Mouse (Mus musculus): ENCODE results near the gene Pced1a. TPM values are rescaled to one million over a fixed set of nuclear protein-coding genes. Genes with fewer than 3 reads are reported as not detected.
A peak's percentile ranks its signal among the peaks of the same experiment; 100 is the strongest.

Pced1a gene
- polyA plus RNA-seq, 1 experiment, result 23.5 TPM

- no peak overlapping the region for H3K27ac ChIP-seq (ENCODE audit: insufficient read depth, low read length)
Observed at GRCm38 (mm10) chr2:130449021-130449793, 24.7 kb upstream of the Pced1a start.

GRCm38 (mm10) chr2:130448449-130448848, 23.9 kb upstream of the Pced1a start:
- DNase-seq, result no peak
- Histone ChIP-seq H3K4me3 (replicated peaks; ENCODE audit: insufficient read depth, low read depth, low read length) (no peak overlapping the region), H3K27ac (ENCODE audit: insufficient read depth, low read length) (no peak overlapping the region), H3K27me3 (ENCODE audit: control insufficient read depth, insufficient read depth, low read length) (no peaks in the 10 kb centered on the region), H3K4me1 (ENCODE audit: control insufficient read depth, insufficient read depth, low read length) (peaks cover 7% of the 10 kb centered on the region)
- TF ChIP-seq CTCF (IDR thresholded peaks at IDR 0.05; ENCODE audit: borderline replicate concordance, insufficient read depth, low read depth, low read length) (no peak), POLR2A (IDR thresholded peaks at IDR 0.05; ENCODE audit: borderline replicate concordance, insufficient read depth, low read length) (no peak)

More at GRCm38 (mm10) chr2:130449021-130449793, 24.7 kb upstream of the Pced1a start:
- no peak for TF ChIP-seq POLR2A (IDR thresholded peaks at IDR 0.05; ENCODE audit: borderline replicate concordance, insufficient read depth, low read length)
- TF ChIP-seq CTCF (IDR thresholded peaks at IDR 0.05; ENCODE audit: borderline replicate concordance, insufficient read depth, low read depth, low read length), result no peak
- WGBS, result 19% methylated on average over 17 of the region's 17 CpGs
- no peak for DNase-seq
- peak overlapping the region; percentile 72 for H3K4me3 ChIP-seq (replicated peaks; ENCODE audit: insufficient read depth, low read depth, low read length)
- no peaks in the 10 kb centered on the region for H3K27me3 ChIP-seq (ENCODE audit: control insufficient read depth, insufficient read depth, low read length)
- H3K4me1 ChIP-seq (ENCODE audit: control insufficient read depth, insufficient read depth, low read length), result peaks cover 8% of the 10 kb centered on the region

DNA sequence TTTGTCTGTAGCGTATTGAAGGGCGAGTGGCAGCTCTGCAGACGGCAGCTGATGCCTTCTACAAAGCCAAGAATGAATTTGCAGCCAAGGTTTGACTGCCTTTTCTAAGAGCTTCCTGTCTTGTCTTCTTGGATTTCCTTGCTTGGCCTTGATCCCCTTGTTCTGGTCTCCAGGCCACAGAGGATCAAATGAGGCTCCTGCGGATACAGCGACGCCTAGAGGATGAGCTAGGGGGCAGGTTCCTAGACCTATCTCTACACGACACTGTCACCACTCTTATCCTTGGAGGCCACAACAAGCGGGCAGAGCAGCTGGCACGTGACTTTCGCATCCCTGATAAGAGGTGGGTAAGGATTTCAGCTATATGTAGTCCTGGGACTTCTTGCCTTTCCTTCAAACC, 17.7 kb upstream of the Pced1a start:
- Histone ChIP-seq H3K4me3 (replicated peaks; ENCODE audit: insufficient read depth, low read depth, low read length) (no peak overlapping the region), H3K4me1 (ENCODE audit: control insufficient read depth, insufficient read depth, low read length) (peaks cover 11% of the 10 kb centered on the region), H3K27me3 (ENCODE audit: control insufficient read depth, insufficient read depth, low read length) (no peaks in the 10 kb centered on the region), H3K27ac (ENCODE audit: insufficient read depth, low read length) (no peak overlapping the region)
- no peak for TF ChIP-seq POLR2A (IDR thresholded peaks at IDR 0.05; ENCODE audit: borderline replicate concordance, insufficient read depth, low read length)
- TF ChIP-seq CTCF (IDR thresholded peaks at IDR 0.05; ENCODE audit: borderline replicate concordance, insufficient read depth, low read depth, low read length), result no peak
- DNase-seq, result no peak
- WGBS, result 76% methylated on average over 10 of the region's 10 CpGs

DNA sequence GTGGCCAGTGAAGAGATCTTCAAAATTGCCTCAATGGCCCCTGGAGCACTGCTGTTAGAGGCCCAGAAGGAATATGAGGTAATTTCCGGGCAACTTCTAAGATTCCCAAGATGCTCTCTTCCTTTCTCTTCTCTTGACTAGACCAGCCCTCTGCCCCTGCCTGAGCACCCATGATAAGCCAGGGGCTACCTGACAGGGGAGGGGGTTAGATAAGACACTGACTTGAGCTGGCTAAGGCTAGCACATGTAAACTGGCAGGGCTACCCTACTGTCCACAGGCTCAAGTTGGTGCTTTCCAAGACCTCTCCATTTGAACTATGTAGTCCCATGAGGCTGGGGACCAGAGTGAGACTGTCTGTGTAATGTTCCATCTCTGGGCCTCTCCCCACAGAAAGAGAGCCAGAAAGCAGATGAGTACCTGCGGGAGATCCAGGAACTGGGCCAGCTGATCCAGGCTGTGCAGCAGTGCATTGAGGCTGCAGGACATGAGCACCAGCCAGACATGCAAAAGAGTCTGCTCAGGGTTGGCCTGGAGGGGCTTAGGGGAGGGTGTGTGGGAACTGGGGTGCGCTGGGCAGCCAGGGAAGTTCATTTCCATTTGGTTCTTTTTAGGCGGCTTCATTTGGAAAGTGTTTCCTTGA, 15.5 kb upstream of the Pced1a start:
- WGBS, result 46% methylated on average over 4 of the region's 4 CpGs
- Histone ChIP-seq H3K27ac (ENCODE audit: insufficient read depth, low read length) (no peak overlapping the region), H3K4me3 (replicated peaks; ENCODE audit: insufficient read depth, low read depth, low read length) (no peak overlapping the region), H3K4me1 (ENCODE audit: control insufficient read depth, insufficient read depth, low read length) (peaks cover 11% of the 10 kb centered on the region), H3K27me3 (ENCODE audit: control insufficient read depth, insufficient read depth, low read length) (no peaks in the 10 kb centered on the region)
- TF ChIP-seq CTCF (IDR thresholded peaks at IDR 0.05; ENCODE audit: borderline replicate concordance, insufficient read depth, low read depth, low read length) (no peak), POLR2A (IDR thresholded peaks at IDR 0.05; ENCODE audit: borderline replicate concordance, insufficient read depth, low read length) (no peak)
- DNase-seq, result no peak

DNA sequence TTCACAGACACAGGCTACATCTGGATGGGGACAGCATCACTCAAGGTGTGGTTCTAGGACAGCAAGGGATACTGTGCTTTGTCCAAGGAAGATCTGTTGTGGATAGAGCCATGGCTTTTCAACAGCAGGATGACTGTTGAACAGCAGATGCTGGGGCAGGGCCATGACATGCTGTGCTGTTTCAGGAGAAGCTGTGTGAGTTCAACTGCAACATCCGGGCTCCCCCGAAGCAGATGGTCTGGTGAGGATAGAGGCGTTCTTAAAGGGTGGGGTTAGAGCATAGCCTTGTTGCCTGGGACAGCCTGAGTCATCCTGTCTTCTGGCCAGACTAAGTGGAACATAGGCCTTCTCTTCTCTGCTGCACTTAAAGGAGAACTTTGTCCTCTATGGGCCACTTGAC, 14.4 kb upstream of the Pced1a start:
- H3K4me1 ChIP-seq (ENCODE audit: control insufficient read depth, insufficient read depth, low read length), result peaks cover 11% of the 10 kb centered on the region
- no peaks in the 10 kb centered on the region for H3K27me3 ChIP-seq (ENCODE audit: control insufficient read depth, insufficient read depth, low read length)
- DNase-seq, result no peak
- TF ChIP-seq CTCF (IDR thresholded peaks at IDR 0.05; ENCODE audit: borderline replicate concordance, insufficient read depth, low read depth, low read length) (no peak), POLR2A (IDR thresholded peaks at IDR 0.05; ENCODE audit: borderline replicate concordance, insufficient read depth, low read length) (no peak)
- 18% methylated on average over 3 of the region's 3 CpGs for WGBS
- no peak overlapping the region for H3K4me3 ChIP-seq (replicated peaks; ENCODE audit: insufficient read depth, low read depth, low read length)
- no peak overlapping the region for H3K27ac ChIP-seq (ENCODE audit: insufficient read depth, low read length)

DNA sequence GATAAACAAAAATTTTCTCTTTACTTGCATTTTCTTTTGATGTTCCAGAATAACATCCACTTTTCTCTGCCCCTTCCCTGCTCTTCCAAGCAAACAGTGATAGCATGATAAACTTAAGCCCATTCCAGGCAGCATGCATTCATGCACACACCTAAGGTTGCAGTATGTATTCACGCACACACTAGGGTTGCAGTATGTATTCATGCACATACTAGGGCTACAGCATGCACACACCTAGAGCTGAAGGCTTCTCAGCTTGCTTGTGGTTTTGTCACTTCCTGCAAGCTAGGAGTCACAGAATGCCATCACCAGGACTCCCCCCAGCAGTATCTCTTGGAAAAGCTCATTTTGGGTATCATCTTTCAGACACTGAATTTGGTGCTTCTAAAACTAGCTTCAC, 12.3 kb upstream of the Pced1a start:
- WGBS, result 96% methylated on average over 1 of the region's 1 CpGs
- Histone ChIP-seq H3K4me1 (ENCODE audit: control insufficient read depth, insufficient read depth, low read length) (peaks cover 11% of the 10 kb centered on the region), H3K27me3 (ENCODE audit: control insufficient read depth, insufficient read depth, low read length) (no peaks in the 10 kb centered on the region), H3K27ac (ENCODE audit: insufficient read depth, low read length) (no peak overlapping the region), H3K4me3 (replicated peaks; ENCODE audit: insufficient read depth, low read depth, low read length) (no peak overlapping the region)
- DNase-seq, result no peak
- no peak for TF ChIP-seq CTCF (IDR thresholded peaks at IDR 0.05; ENCODE audit: borderline replicate concordance, insufficient read depth, low read depth, low read length)

DNA sequence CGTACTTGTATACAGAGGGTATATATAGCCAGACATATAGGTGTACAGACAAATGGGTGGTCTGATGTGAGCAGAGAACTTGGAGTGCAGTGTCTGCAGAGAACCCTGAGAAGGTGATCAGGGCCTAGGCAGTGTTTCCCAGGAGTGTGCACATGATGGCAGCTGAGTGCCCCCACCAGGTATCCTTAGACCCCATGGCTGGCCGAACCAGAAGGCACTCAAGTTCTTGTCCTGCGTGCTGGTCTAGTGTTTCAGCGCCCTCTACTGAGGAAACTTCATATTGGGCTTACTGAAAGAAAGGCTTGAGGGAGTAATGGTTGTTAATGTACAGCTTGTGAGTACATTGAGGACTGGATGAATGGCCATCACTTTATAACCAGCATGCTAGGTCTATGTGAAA, 8.7 kb upstream of the Pced1a start:
- H3K27ac ChIP-seq (ENCODE audit: insufficient read depth, low read length), result no peak overlapping the region
- no peaks in the 10 kb centered on the region for H3K4me1 ChIP-seq (ENCODE audit: control insufficient read depth, insufficient read depth, low read length)
- no peak overlapping the region for H3K4me3 ChIP-seq (replicated peaks; ENCODE audit: insufficient read depth, low read depth, low read length)
- TF ChIP-seq POLR2A (IDR thresholded peaks at IDR 0.05; ENCODE audit: borderline replicate concordance, insufficient read depth, low read length) (no peak), CTCF (IDR thresholded peaks at IDR 0.05; ENCODE audit: borderline replicate concordance, insufficient read depth, low read depth, low read length) (peak; percentile 52; the same call in 1 of the 2 replicates)
- DNase-seq, result peak in 1 of 2 experiments; percentile 51
- 24% methylated on average over 4 of the region's 4 CpGs for WGBS
- no peaks in the 10 kb centered on the region for H3K27me3 ChIP-seq (ENCODE audit: control insufficient read depth, insufficient read depth, low read length)

- DNase-seq, result no peak
- Histone ChIP-seq H3K27ac (ENCODE audit: insufficient read depth, low read length) (no peak overlapping the region), H3K27me3 (ENCODE audit: control insufficient read depth, insufficient read depth, low read length) (no peaks in the 10 kb centered on the region), H3K4me1 (ENCODE audit: control insufficient read depth, insufficient read depth, low read length) (no peaks in the 10 kb centered on the region), H3K4me3 (replicated peaks; ENCODE audit: insufficient read depth, low read depth, low read length) (no peak overlapping the region)
- TF ChIP-seq POLR2A (IDR thresholded peaks at IDR 0.05; ENCODE audit: borderline replicate concordance, insufficient read depth, low read length), result no peak
- TF ChIP-seq CTCF (IDR thresholded peaks at IDR 0.05; ENCODE audit: borderline replicate concordance, insufficient read depth, low read depth, low read length), result no peak
- WGBS, result 88% methylated on average over 3 of the region's 3 CpGs
Observed at GRCm38 (mm10) chr2:130432157-130432556, 7.7 kb upstream of the Pced1a start.

Measured in cerebellum, adult 2 months (tissue).